Mouse (Mus musculus) B cell, adult 62 days (primary cell): ENCODE results near the gene Znrd1as. TPM values are rescaled to one million over a fixed set of nuclear protein-coding genes. Genes with fewer than 3 reads are reported as not detected.

ENCODE experiments used
- total RNA-seq: library from RNA; stranded (reverse); gene quantifications from 4 replicates; pipeline ENCODE4 v1.2.4, GENCODE M21; 2023

The Znrd1as gene
- total RNA-seq = 1.0 to 2.7 TPM (median 1.3 TPM) in 4 replicates

GRCm38 (mm10) chr17:36957999-36958743 lies at the start of gene Znrd1as, which contains the start of gene Znrd1:
Gene Znrd1as (plus strand): TSS chr17:36958592.
Gene Znrd1 (minus strand): TSS chr17:36958559.

GRCm38 (mm10) chr17:36942791-36943471 lies 15.5 kb upstream of the Znrd1as start, which contains the start of gene Rnf39:
Gene Rnf39 (plus strand): TSS chr17:36942918.

GRCm38 (mm10) chr17:36950981-36951947 lies 7.1 kb upstream of the Znrd1as start, which contains the start of gene Ppp1r11:
Gene Ppp1r11 (minus strand): TSS chr17:36951741.

GRCm38 (mm10) chr17:36981221-36981813 lies 22.9 kb downstream of the Znrd1as start, which contains the start of gene 2410137M14Rik:
Gene 2410137M14Rik (minus strand): TSS chr17:36981237.

GRCm38 (mm10) chr17:36989437-36989836 lies 31.0 kb downstream of the Znrd1as start, which contains the start of gene H2-M5:
Gene H2-M5 (minus strand): TSS chr17:36989537.

GRCm38 (mm10) chr17:37000863-37001262 lies 42.5 kb downstream of the Znrd1as start, which contains the start of gene Zfp57:
Gene Zfp57 (plus strand): TSS chr17:37001163.

Other genes starting within 250 kb of the Znrd1as start
- not detected in 4 replicates for gene H2-M10.5, start 185.7 kb upstream of the Znrd1as start, total RNA-seq
- gene H2-M10.6, start 146.4 kb upstream of the Znrd1as start, total RNA-seq = not detected in 4 replicates
- 179 to 202 TPM (median 188 TPM) in 4 replicates for gene Trim26, start 121.5 kb upstream of the Znrd1as start, total RNA-seq
- gene Trim15, start 91.4 kb upstream of the Znrd1as start, total RNA-seq = not detected in 4 replicates
- 0.25 to 0.35 TPM in 2 of 4 replicates, not detected in the others for gene Trim10, start 89.0 kb upstream of the Znrd1as start, total RNA-seq
- not detected in 4 replicates for gene Trim40, start 68.5 kb upstream of the Znrd1as start, total RNA-seq
- gene Trim31, start 60.5 kb upstream of the Znrd1as start, total RNA-seq = not detected in 4 replicates
- gene Rnf39, start 15.7 kb upstream of the Znrd1as start, total RNA-seq = not detected in 4 replicates
- gene Ppp1r11, start 6.9 kb upstream of the Znrd1as start, total RNA-seq = 96.5 to 112 TPM (median 98.9 TPM) in 4 replicates
- 74.9 to 82.2 TPM (median 80.0 TPM) in 4 replicates for gene Znrd1, start within 50 bp of the Znrd1as start, total RNA-seq
- gene 2410137M14Rik, start 22.6 kb downstream of the Znrd1as start, total RNA-seq = not detected in 4 replicates
- not detected in 4 replicates for gene H2-M5, start 30.9 kb downstream of the Znrd1as start, total RNA-seq
- not detected in 4 replicates for gene Zfp57, start 42.6 kb downstream of the Znrd1as start, total RNA-seq
- not detected in 4 replicates for gene Mog, start 64.8 kb downstream of the Znrd1as start, total RNA-seq
- 63.3 to 72.7 TPM (median 66.7 TPM) in 4 replicates for gene Gabbr1, start 87.4 kb downstream of the Znrd1as start, total RNA-seq
- 0.21 TPM in 1 of 4 replicates, not detected in the others for gene Olfr90, start 129.9 kb downstream of the Znrd1as start, total RNA-seq
- not detected in 4 replicates for gene Olfr91, start 139.7 kb downstream of the Znrd1as start, total RNA-seq
- gene Olfr92, start 161.5 kb downstream of the Znrd1as start, total RNA-seq = not detected in 4 replicates
- gene Olfr93, start 202.9 kb downstream of the Znrd1as start, total RNA-seq = not detected in 4 replicates
- 0.89 TPM in 1 of 4 replicates, not detected in the others for gene Ubd, start 235.3 kb downstream of the Znrd1as start, total RNA-seq
- gene Olfr94, start 242.4 kb downstream of the Znrd1as start, total RNA-seq = not detected in 4 replicates